Mouse (Mus musculus) MEL (cell line): ENCODE results near the gene Uckl1. TPM values are rescaled to one million over a fixed set of nuclear protein-coding genes. Genes with fewer than 3 reads are reported as not detected.

Source experiments
- DNase-seq: peaks from one replicate; pipeline ENCODE4 v3.0.0; 2011; ENCODE audit warnings: low read depth, low spot score
- H3K27ac ChIP-seq: 2 replicates; pipeline ENCODE4 v1.5.1; 2012; ENCODE audit warnings: low read depth, mild to moderate bottlenecking, control low read depth, low read length, moderate library complexity; ENCODE audit not compliant: control insufficient read depth
- H3K27me3 ChIP-seq, 2 experiments: fragments of 150-350 bp in 1 of 2; sonication (generic) in 1 of 2; 2 replicates each; pipeline ENCODE4 v1.6.1; 2012; ENCODE audit warnings: low read length in 2 of 2, mild to moderate bottlenecking in 2 of 2, improper control_type of control experiment in 1 of 2, moderate library complexity in 1 of 2; ENCODE audit not compliant: insufficient read depth in 2 of 2, control insufficient read depth in 1 of 2
- H3K36me3 ChIP-seq, 2 experiments: 2 replicates each; pipeline ENCODE4 v1.6.1; 2012 to 2014; ENCODE audit warnings: low read length in 2 of 2, improper control_type of control experiment in 1 of 2, inconsistent platforms in 1 of 2, mild to moderate bottlenecking in 1 of 2; ENCODE audit not compliant: insufficient read depth in 2 of 2, control insufficient read depth in 1 of 2
- H3K4me1 ChIP-seq, 2 experiments: fragments of 150-350 bp in 1 of 2; sonication (generic) in 1 of 2; 2 replicates each; pipeline ENCODE4 v1.6.1; 2012; ENCODE audit warnings: low read length in 2 of 2, improper control_type of control experiment in 1 of 2, mild to moderate bottlenecking in 1 of 2; ENCODE audit not compliant: insufficient read depth in 2 of 2, control insufficient read depth in 1 of 2
- H3K4me3 ChIP-seq, 2 experiments: fragments of 150-350 bp in 1 of 2; sonication (generic) in 1 of 2; 2 replicates each; pipeline ENCODE4 v1.5.1; 2012; ENCODE audit warnings: low read depth in 2 of 2, low read length in 2 of 2, mild to moderate bottlenecking in 2 of 2, moderate library complexity in 2 of 2, control low read depth in 1 of 2, improper control_type of control experiment in 1 of 2; ENCODE audit not compliant: control insufficient read depth in 1 of 2, insufficient read depth in 1 of 2
- H3K79me2 ChIP-seq: 2 replicates; pipeline ENCODE4 v1.6.1; 2012; ENCODE audit warnings: mild to moderate bottlenecking, low read length, moderate library complexity; ENCODE audit not compliant: control insufficient read depth, poor library complexity, insufficient read depth
- H3K9ac ChIP-seq: 2 replicates; pipeline ENCODE4 v1.6.1; 2012; ENCODE audit warnings: low read depth, mild to moderate bottlenecking, control low read depth, low read length, moderate library complexity; ENCODE audit not compliant: control insufficient read depth, poor library complexity, severe bottlenecking
- H3K9me3 ChIP-seq: fragments of 150-350 bp; sonication (generic); replicated peaks from 2 replicates; pipeline ENCODE4 v1.6.1; 2012; ENCODE audit warnings: mild to moderate bottlenecking, low read length, improper control_type of control experiment, moderate library complexity; ENCODE audit not compliant: insufficient read depth
- CHD1 ChIP-seq: IDR thresholded peaks from 2 replicates; pipeline ENCODE4 v1.6.1; 2012; ENCODE audit warnings: low read depth, mild to moderate bottlenecking, inconsistent platforms, low read length, improper control_type of control experiment
- CHD2 ChIP-seq: IDR thresholded peaks from 2 replicates; pipeline ENCODE4 v1.6.1; 2011; ENCODE audit warnings: low read length, improper control_type of control experiment
- ELF1 ChIP-seq: IDR thresholded peaks from 2 replicates; pipeline ENCODE4 v1.6.1; 2014; ENCODE audit warnings: low read depth, mild to moderate bottlenecking, inconsistent platforms, low read length, improper control_type of control experiment, moderate library complexity
- EP300 ChIP-seq, 2 experiments: IDR thresholded peaks; 2 replicates each; pipeline ENCODE4 v1.6.1; 2011; ENCODE audit warnings: improper control_type of control experiment in 2 of 2, low read length in 2 of 2, low read depth in 1 of 2, mild to moderate bottlenecking in 1 of 2
- ETS1 ChIP-seq: IDR thresholded peaks from 2 replicates; pipeline ENCODE4 v1.6.1; 2012; ENCODE audit warnings: low read depth, mild to moderate bottlenecking, inconsistent platforms, low read length, improper control_type of control experiment, moderate library complexity
- GABPA ChIP-seq: IDR thresholded peaks from 2 replicates; pipeline ENCODE4 v1.6.1; 2012; ENCODE audit warnings: low read depth, mild to moderate bottlenecking, inconsistent platforms, low read length, improper control_type of control experiment, moderate library complexity
- MAFK ChIP-seq: IDR thresholded peaks from 2 replicates; pipeline ENCODE4 v1.6.1; 2011; ENCODE audit warnings: low read depth, mild to moderate bottlenecking, low read length, improper control_type of control experiment, borderline replicate concordance
- MAX ChIP-seq: IDR thresholded peaks from 2 replicates; pipeline ENCODE4 v1.6.1; 2011; ENCODE audit warnings: low read length, improper control_type of control experiment
- MAZ ChIP-seq: IDR thresholded peaks from 2 replicates; pipeline ENCODE4 v1.6.1; 2012; ENCODE audit warnings: low read depth, mild to moderate bottlenecking, inconsistent platforms, low read length, improper control_type of control experiment
- MEF2A ChIP-seq: IDR thresholded peaks from 2 replicates; pipeline ENCODE4 v1.6.1; 2014; ENCODE audit warnings: low read depth, mild to moderate bottlenecking, inconsistent platforms, low read length, improper control_type of control experiment; ENCODE audit not compliant: poor library complexity, insufficient replicate concordance, severe bottlenecking; ENCODE audit errors: extremely low read depth
- NRF1 ChIP-seq: IDR thresholded peaks from 2 replicates; pipeline ENCODE4 v1.6.1; 2014; ENCODE audit warnings: low read depth, mild to moderate bottlenecking, inconsistent platforms, low read length, improper control_type of control experiment, moderate library complexity; ENCODE audit not compliant: poor library complexity, insufficient read depth, severe bottlenecking
- POLR2A ChIP-seq, 2 experiments: IDR thresholded peaks; 2 replicates each; pipeline ENCODE4 v1.6.1; 2011 to 2012; ENCODE audit warnings: low read length in 2 of 2, mild to moderate bottlenecking in 2 of 2, control low read depth in 1 of 2, improper control_type of control experiment in 1 of 2, low read depth in 1 of 2, moderate library complexity in 1 of 2; ENCODE audit not compliant: control insufficient read depth in 1 of 2, insufficient read depth in 1 of 2, poor library complexity in 1 of 2
- POLR2AphosphoS2 ChIP-seq: IDR thresholded peaks from 2 replicates; pipeline ENCODE4 v1.6.1; 2011; ENCODE audit warnings: low read length, improper control_type of control experiment
- POLR2AphosphoS5 ChIP-seq: IDR thresholded peaks from 2 replicates; pipeline ENCODE4 v1.6.1; 2012; ENCODE audit warnings: low read depth, borderline replicate concordance, mild to moderate bottlenecking, inconsistent platforms, low read length, moderate library complexity, mixed read lengths
- RAD21 ChIP-seq: IDR thresholded peaks from 2 replicates; pipeline ENCODE4 v1.6.1; 2011; ENCODE audit warnings: mild to moderate bottlenecking, low read depth, low read length, improper control_type of control experiment
- SIN3A ChIP-seq: IDR thresholded peaks from 2 replicates; pipeline ENCODE4 v1.6.1; 2012; ENCODE audit warnings: low read length, improper control_type of control experiment, inconsistent platforms
- TAL1 ChIP-seq: IDR thresholded peaks from 2 replicates; pipeline ENCODE4 v1.6.1; 2012; ENCODE audit warnings: mild to moderate bottlenecking, inconsistent platforms, low read length, moderate library complexity, mixed read lengths
- USF1 ChIP-seq: IDR thresholded peaks from 2 replicates; pipeline ENCODE4 v1.6.1; 2014; ENCODE audit warnings: low read depth, mild to moderate bottlenecking, inconsistent platforms, low read length, improper control_type of control experiment, moderate library complexity
- USF2 ChIP-seq, 2 experiments: IDR thresholded peaks; 2 replicates each; pipeline ENCODE4 v1.6.1; 2011 to 2012; ENCODE audit warnings: improper control_type of control experiment in 2 of 2, low read length in 2 of 2, borderline replicate concordance in 1 of 2, inconsistent platforms in 1 of 2, low read depth in 1 of 2, mild to moderate bottlenecking in 1 of 2; ENCODE audit not compliant: insufficient read depth in 1 of 2
- polyA plus RNA-seq, 2 experiments: library from polyadenylated mRNA; stranded (reverse) in 1 of 2; unstranded in 1 of 2; fragments of >175 nt in 1 of 2; fragments of >200 nt in 1 of 2; gene quantifications; 2 replicates each; pipeline versions ENCODE4 v1.2.1 to v1.2.4; 2012; ENCODE audit warnings: low replicate concordance in 2 of 2, low read depth in 1 of 2; ENCODE audit not compliant: insufficient read length in 2 of 2, insufficient read depth in 1 of 2, missing spikeins in 1 of 2
- total RNA-seq: library from RNA; depleted of rRNA; stranded (reverse); fragments of 300-350 nt; gene quantifications from 2 replicates; pipeline ENCODE4 v1.2.3, GENCODE M21; 2012

Uckl1 gene
- total and polyA plus RNA-seq, 3 experiments = 15.2 to 24.6 TPM; not detected in 1

GRCm38 (mm10) chr2:181529076-181529475 is 55.6 kb downstream of the Uckl1 start:
- Histone ChIP-seq H3K79me2 (peaks cover 74% of the 10 kb centered on the region), H3K9me3 (no peaks in the 10 kb centered on the region), H3K9ac (no peak overlapping the region), H3K4me1 (no peaks in the 10 kb centered on the region), H3K36me3 (peaks cover 0 to 28% of the 10 kb centered on the region in 2 experiments; a peak in 2 of 4 replicates), H3K4me3 (no peak overlapping the region), H3K27ac (no peak overlapping the region), H3K27me3 (no peaks in the 10 kb centered on the region)
- TF ChIP-seq MAX (no peak), EP300 (IDR thresholded peaks at IDR 0.05; ENCODE audit: low read depth in 1 of 2, low read length in 2 of 2) (no peak), NRF1 (no peak), ELF1 (no peak), POLR2AphosphoS2 (no peak), SIN3A (no peak), USF1 (no peak), POLR2A (IDR thresholded peaks at IDR 0.05; ENCODE audit: control insufficient read depth in 1 of 2, insufficient read depth in 1 of 2, low read depth in 1 of 2, low read length in 2 of 2, poor library complexity in 1 of 2) (no peak), GABPA (no peak), CHD2 (no peak), ETS1 (no peak), MAZ (no peak), POLR2AphosphoS5 (no peak), CHD1 (no peak)
- DNase-seq = no peak

- Histone ChIP-seq H3K4me3 (no peak overlapping the region), H3K9me3 (no peaks in the 10 kb centered on the region), H3K36me3 (peaks cover 23 to 31% of the 10 kb centered on the region in 2 experiments), H3K27me3 (no peaks in the 10 kb centered on the region), H3K4me1 (peaks cover 7 to 10% of the 10 kb centered on the region in 2 experiments), H3K9ac (no peak overlapping the region), H3K27ac (no peak overlapping the region), H3K79me2 (peaks cover 80% of the 10 kb centered on the region)
- no peak for TF ChIP-seq USF2 (IDR thresholded peaks at IDR 0.05; ENCODE audit: borderline replicate concordance in 1 of 2, insufficient read depth in 1 of 2, low read depth in 1 of 2, low read length in 2 of 2)
- TF ChIP-seq CHD1 = no peak
- TF ChIP-seq RAD21 = no peak
- TF ChIP-seq USF1 = no peak
- no peak for TF ChIP-seq MAFK
- TF ChIP-seq TAL1 = no peak
- no peak for TF ChIP-seq MEF2A
- no peak for DNase-seq
These were observed 59.2 kb downstream of the Uckl1 start for GRCm38 (mm10) chr2:181525526-181525925.
